Mouse (Mus musculus) liver, adult 2 months (tissue): ENCODE data around the gene Rufy3.

Source experiments
- CTCF ChIP-seq: fragments of 200-500 bp; IDR thresholded peaks from 2 replicates; pipeline ENCODE4 v1.5.1; 2011; ENCODE audit warnings: low read depth, low read length, control low read depth
- POLR2A ChIP-seq: fragments of 200-500 bp; IDR thresholded peaks from 2 replicates; pipeline ENCODE4 v1.6.1; 2011; ENCODE audit warnings: low read length, control low read depth; ENCODE audit not compliant: insufficient read depth; ENCODE audit errors: extremely low read depth

GRCm38 (mm10) chr5:88561080-88561814, 3.6 kb upstream of the Rufy3 start:
- TF ChIP-seq CTCF (no peak), POLR2A (no peak)
